Mouse (Mus musculus): ENCODE results near the gene Klhl7. TPM values are rescaled to one million over a fixed set of nuclear protein-coding genes. Genes with fewer than 3 reads are reported as not detected.

Gene Klhl7
- total and polyA plus RNA-seq, 2 experiments from 2014 or later = 47.1 to 55.3 TPM

DNA sequence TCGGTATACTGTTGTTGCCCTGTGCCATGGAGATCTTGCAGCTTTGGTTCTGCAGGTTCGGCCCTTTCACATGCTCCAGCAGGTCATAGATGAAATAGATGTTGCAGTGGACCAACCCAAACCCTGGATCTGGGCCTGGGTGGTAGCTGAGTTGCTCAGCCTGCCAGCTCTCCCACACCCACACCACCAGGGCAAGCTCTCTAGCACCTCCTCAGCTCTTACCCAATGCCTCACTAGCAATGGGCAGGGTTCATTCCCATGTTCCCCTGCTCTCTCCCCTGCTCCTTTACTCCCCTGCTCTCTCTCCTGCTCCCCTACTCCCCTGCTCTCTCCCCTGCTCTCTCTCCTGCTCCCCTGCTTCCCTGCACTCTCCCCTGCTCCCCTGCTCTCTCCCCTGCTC, 91.4 kb downstream of the Klhl7 start:
- WGBS = 80% methylated on average over 2 of the region's 2 CpGs
- no peaks in the 10 kb centered on the region for H3K36me3 ChIP-seq (replicated peaks; ENCODE audit: control insufficient read depth, insufficient read depth, low read length)
- H3K27me3 ChIP-seq (ENCODE audit: control insufficient read depth, insufficient read depth, low read length) = no peaks in the 10 kb centered on the region
- no peak overlapping the region for H3K4me2 ChIP-seq (ENCODE audit: low read depth, low read length)
- no peak overlapping the region for H3K9ac ChIP-seq (replicated peaks; ENCODE audit: low read depth, low read length)
- no peaks in the 10 kb centered on the region for H3K4me1 ChIP-seq (ENCODE audit: control insufficient read depth, insufficient read depth)
- H3K27ac ChIP-seq (ENCODE audit: low read depth) = no peak overlapping the region
- H3K4me3 ChIP-seq (ENCODE audit: low read depth, low read length) = no peak overlapping the region
- DNase-seq (ENCODE audit: low spot score) (no peak), ATAC-seq (ENCODE audit: insufficient read depth, low read depth) (no peak)
- TF ChIP-seq CTCF (IDR thresholded peaks at IDR 0.05; ENCODE audit: low read depth) = no peak
- H3K9me3 ChIP-seq (replicated peaks; ENCODE audit: control insufficient read depth, low read length) = no peaks in the 10 kb centered on the region

DNA sequence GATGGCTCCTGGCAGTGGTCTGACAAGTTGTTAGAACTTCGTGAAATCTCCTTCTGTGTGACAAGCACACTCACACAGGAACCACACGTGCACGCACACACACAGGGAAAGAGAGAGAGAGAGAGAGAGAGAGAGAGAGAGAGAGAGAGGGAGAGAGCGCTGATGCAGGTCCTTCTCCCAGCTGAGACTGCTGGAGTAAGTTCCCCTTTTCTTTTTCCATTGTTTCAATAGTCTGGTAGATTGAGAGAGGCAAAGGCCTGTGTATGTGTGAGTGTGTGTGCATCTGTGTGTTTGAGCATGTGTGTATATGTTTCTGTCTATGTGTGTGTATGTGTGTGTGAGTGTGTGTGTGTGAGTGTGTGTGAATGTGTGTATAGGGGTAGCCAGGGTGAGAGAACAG, 100.6 kb downstream of the Klhl7 start:
- ATAC-seq (ENCODE audit: insufficient read depth, low read depth) (no peak), DNase-seq (ENCODE audit: low spot score) (no peak)
- Histone ChIP-seq H3K4me1 (ENCODE audit: control insufficient read depth, insufficient read depth) (no peaks in the 10 kb centered on the region), H3K4me2 (ENCODE audit: low read depth, low read length) (no peak overlapping the region), H3K9ac (replicated peaks; ENCODE audit: low read depth, low read length) (no peak overlapping the region), H3K36me3 (replicated peaks; ENCODE audit: control insufficient read depth, insufficient read depth, low read length) (no peaks in the 10 kb centered on the region), H3K9me3 (replicated peaks; ENCODE audit: control insufficient read depth, low read length) (no peaks in the 10 kb centered on the region), H3K27ac (ENCODE audit: low read depth) (no peak overlapping the region), H3K27me3 (ENCODE audit: control insufficient read depth, insufficient read depth, low read length) (no peaks in the 10 kb centered on the region), H3K4me3 (ENCODE audit: low read depth, low read length) (no peak overlapping the region)
- TF ChIP-seq EP300 (IDR thresholded peaks at IDR 0.05; ENCODE audit: low read depth) (no peak), CTCF (IDR thresholded peaks at IDR 0.05; ENCODE audit: low read depth) (no peak)
- WGBS = 70% methylated on average over 4 of the region's 4 CpGs

DNA sequence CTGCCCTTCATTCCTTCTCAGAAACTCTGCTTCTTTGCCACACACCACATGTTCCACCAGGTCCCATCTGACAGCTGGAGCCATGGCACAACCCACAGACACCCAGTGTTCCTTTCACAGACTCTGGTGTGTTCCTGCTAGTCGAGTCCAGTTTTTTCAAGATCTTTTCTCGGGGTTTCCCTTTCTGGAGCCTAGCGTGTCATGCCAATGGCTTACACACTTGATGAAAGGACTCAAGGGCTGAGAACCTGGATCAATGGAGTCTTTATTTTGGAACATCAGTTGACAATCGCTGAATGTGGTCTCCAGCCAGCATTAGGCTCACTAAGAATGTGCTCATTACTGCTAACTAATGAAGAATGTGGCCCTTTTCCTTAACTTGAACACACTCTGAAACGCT, 102.1 kb downstream of the Klhl7 start:
- Histone ChIP-seq H3K27me3 (ENCODE audit: control insufficient read depth, insufficient read depth, low read length) (no peaks in the 10 kb centered on the region), H3K4me1 (ENCODE audit: control insufficient read depth, insufficient read depth) (no peaks in the 10 kb centered on the region), H3K4me3 (ENCODE audit: low read depth, low read length) (no peak overlapping the region), H3K4me2 (ENCODE audit: low read depth, low read length) (no peak overlapping the region), H3K9ac (replicated peaks; ENCODE audit: low read depth, low read length) (no peak overlapping the region), H3K36me3 (replicated peaks; ENCODE audit: control insufficient read depth, insufficient read depth, low read length) (no peaks in the 10 kb centered on the region), H3K9me3 (replicated peaks; ENCODE audit: control insufficient read depth, low read length) (no peaks in the 10 kb centered on the region), H3K27ac (ENCODE audit: low read depth) (no peak overlapping the region)
- DNase-seq (ENCODE audit: low spot score) (no peak), ATAC-seq (ENCODE audit: insufficient read depth, low read depth) (no peak)
- WGBS = 76% methylated on average over 5 of the region's 5 CpGs
- TF ChIP-seq CTCF (IDR thresholded peaks at IDR 0.05; ENCODE audit: low read depth) = no peak
- no peak for TF ChIP-seq EP300 (IDR thresholded peaks at IDR 0.05; ENCODE audit: low read depth)

DNA sequence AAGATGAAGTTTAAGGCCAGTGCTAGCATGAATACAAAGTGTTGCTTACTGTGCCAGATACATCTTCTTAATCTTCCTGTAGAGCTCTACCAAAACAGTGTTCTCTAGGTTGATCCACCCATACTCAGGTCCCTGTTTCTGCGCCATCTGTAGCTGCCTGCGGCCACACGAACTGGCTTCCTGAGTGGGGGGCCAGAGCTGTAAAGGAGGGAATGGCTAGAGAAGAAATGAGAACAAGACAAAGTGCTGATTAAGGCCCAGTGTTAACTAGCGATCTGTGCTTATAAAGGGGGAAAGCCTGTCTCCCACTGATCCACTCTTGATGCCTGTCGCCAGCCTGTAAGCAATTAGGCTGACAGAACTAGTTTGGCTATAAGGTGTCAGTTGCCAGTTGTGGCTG, 102.9 kb downstream of the Klhl7 start:
- no peaks in the 10 kb centered on the region for H3K36me3 ChIP-seq (replicated peaks; ENCODE audit: control insufficient read depth, insufficient read depth, low read length)
- H3K4me2 ChIP-seq (ENCODE audit: low read depth, low read length) = no peak overlapping the region
- no peak for ATAC-seq (ENCODE audit: insufficient read depth, low read depth)
- TF ChIP-seq EP300 (IDR thresholded peaks at IDR 0.05; ENCODE audit: low read depth) (no peak), CTCF (IDR thresholded peaks at IDR 0.05; ENCODE audit: low read depth) (no peak)
- H3K9ac ChIP-seq (replicated peaks; ENCODE audit: low read depth, low read length) = no peak overlapping the region
- H3K27ac ChIP-seq (ENCODE audit: low read depth) = no peak overlapping the region
- no peaks in the 10 kb centered on the region for H3K9me3 ChIP-seq (replicated peaks; ENCODE audit: control insufficient read depth, low read length)
- no peak for DNase-seq (ENCODE audit: low spot score)
- no peaks in the 10 kb centered on the region for H3K27me3 ChIP-seq (ENCODE audit: control insufficient read depth, insufficient read depth, low read length)
- H3K4me3 ChIP-seq (ENCODE audit: low read depth, low read length) = no peak overlapping the region
- 81% methylated on average over 5 of the region's 5 CpGs for WGBS
- H3K4me1 ChIP-seq (ENCODE audit: control insufficient read depth, insufficient read depth) = no peaks in the 10 kb centered on the region

DNA sequence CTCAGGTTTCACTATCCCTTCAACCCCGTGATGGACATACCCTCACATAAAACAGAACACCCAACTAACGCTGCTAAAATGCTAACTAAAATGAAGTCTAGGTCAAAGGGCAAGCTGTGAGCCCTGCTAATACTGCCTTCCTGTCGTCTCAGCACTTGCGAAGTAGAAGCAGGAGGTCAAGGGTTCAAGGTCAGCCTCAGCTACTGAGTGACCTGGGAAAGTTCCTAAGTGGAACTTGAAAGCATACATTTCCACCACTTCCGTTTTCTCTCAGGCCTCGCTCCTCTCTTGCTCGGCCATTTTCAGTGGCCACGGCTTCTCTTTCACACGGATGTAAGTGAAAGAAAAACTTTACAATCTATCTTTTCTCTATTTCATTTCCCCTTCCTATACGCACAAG, 107.6 kb downstream of the Klhl7 start:
- Histone ChIP-seq H3K4me1 (ENCODE audit: control insufficient read depth, insufficient read depth) (no peaks in the 10 kb centered on the region), H3K27me3 (ENCODE audit: control insufficient read depth, insufficient read depth, low read length) (no peaks in the 10 kb centered on the region), H3K36me3 (replicated peaks; ENCODE audit: control insufficient read depth, insufficient read depth, low read length) (no peaks in the 10 kb centered on the region), H3K27ac (ENCODE audit: low read depth) (no peak overlapping the region), H3K9ac (replicated peaks; ENCODE audit: low read depth, low read length) (no peak overlapping the region), H3K4me3 (ENCODE audit: low read depth, low read length) (no peak overlapping the region), H3K4me2 (ENCODE audit: low read depth, low read length) (no peak overlapping the region), H3K9me3 (replicated peaks; ENCODE audit: control insufficient read depth, low read length) (no peaks in the 10 kb centered on the region)
- ATAC-seq (ENCODE audit: insufficient read depth, low read depth) (no peak), DNase-seq (ENCODE audit: low spot score) (no peak)
- no peak for TF ChIP-seq CTCF (IDR thresholded peaks at IDR 0.05; ENCODE audit: low read depth)
- TF ChIP-seq EP300 (IDR thresholded peaks at IDR 0.05; ENCODE audit: low read depth) = no peak
- WGBS = 59% methylated on average over 10 of the region's 10 CpGs

DNA sequence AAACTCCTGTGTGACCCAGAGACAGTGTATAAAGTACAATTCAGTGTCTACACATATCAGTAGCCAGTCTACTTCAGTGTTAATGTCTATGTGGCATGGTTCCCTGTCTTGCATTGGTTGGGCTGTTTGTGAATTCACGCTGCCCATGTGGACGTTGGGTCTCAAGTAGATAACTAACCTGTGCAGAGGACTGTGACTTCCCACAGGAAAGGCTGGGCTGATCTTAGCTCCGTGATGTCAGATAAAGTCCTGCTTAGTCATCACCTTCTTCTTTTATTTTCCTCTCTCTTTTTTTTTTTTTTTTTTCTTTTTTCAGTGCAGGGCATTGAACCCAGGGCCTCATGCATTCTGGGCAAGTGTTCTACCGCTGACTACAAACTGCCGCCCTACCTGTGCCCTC, 108.1 kb downstream of the Klhl7 start:
- ATAC-seq (ENCODE audit: insufficient read depth, low read depth) (no peak), DNase-seq (ENCODE audit: low spot score) (no peak)
- Histone ChIP-seq H3K4me1 (ENCODE audit: control insufficient read depth, insufficient read depth) (no peaks in the 10 kb centered on the region), H3K4me3 (ENCODE audit: low read depth, low read length) (no peak overlapping the region), H3K4me2 (ENCODE audit: low read depth, low read length) (no peak overlapping the region), H3K9ac (replicated peaks; ENCODE audit: low read depth, low read length) (no peak overlapping the region), H3K27ac (ENCODE audit: low read depth) (no peak overlapping the region), H3K9me3 (replicated peaks; ENCODE audit: control insufficient read depth, low read length) (no peaks in the 10 kb centered on the region), H3K27me3 (ENCODE audit: control insufficient read depth, insufficient read depth, low read length) (no peaks in the 10 kb centered on the region), H3K36me3 (replicated peaks; ENCODE audit: control insufficient read depth, insufficient read depth, low read length) (no peaks in the 10 kb centered on the region)
- 79% methylated on average over 5 of the region's 5 CpGs for WGBS
- TF ChIP-seq CTCF (IDR thresholded peaks at IDR 0.05; ENCODE audit: low read depth) (no peak), EP300 (IDR thresholded peaks at IDR 0.05; ENCODE audit: low read depth) (no peak)

Other genes starting within 250 kb of the Klhl7 start
- gene Fam126a, start 69.9 kb upstream of the Klhl7 start, total RNA-seq (2014; rRNA removed; ENCODE audit: low replicate concordance) = 37.3 and 37.6 TPM in 2 replicates
- 23.3 and 27.7 TPM in 2 replicates for gene Fam126a, start 69.9 kb upstream of the Klhl7 start, polyA plus RNA-seq (2015; fragmentation: Nextera tagmentation; extraction: Ambion mirVana)
- 7.3 and 13.9 TPM in 2 replicates for gene Nupl2, start 64.4 kb downstream of the Klhl7 start, total RNA-seq (2014; rRNA removed; ENCODE audit: low replicate concordance)
- gene Nupl2, start 64.4 kb downstream of the Klhl7 start, polyA plus RNA-seq (2015; fragmentation: Nextera tagmentation; extraction: Ambion mirVana) = 9.7 and 11.5 TPM in 2 replicates

Data from heart, postnatal 0 days (tissue).